Mouse (Mus musculus) C2C12 (cell line): ENCODE measurements at regions not wholly inside any gene's neighbourhood (a gene's known extent, or its start where the extent isn't known, plus 50 kb on each side); places are given as distances from the start of the nearest gene placed in this dataset.

Experiments used
- H3K27me3 ChIP-seq: one replicate; pipeline ENCODE4 v1.6.1; 2011; ENCODE audit not compliant: control insufficient read depth, insufficient read depth, insufficient read length
- H3K36me3 ChIP-seq: one replicate; pipeline ENCODE4 v1.6.1; 2011; ENCODE audit not compliant: control insufficient read depth, insufficient read depth
- H3K4me3 ChIP-seq: one replicate; pipeline ENCODE4 v1.5.1; 2011; ENCODE audit warnings: mild to moderate bottlenecking, control low read depth; ENCODE audit not compliant: poor library complexity, insufficient read depth, severe bottlenecking
- H3K79me2 ChIP-seq: one replicate; pipeline ENCODE4 v1.6.1; 2011; ENCODE audit not compliant: control insufficient read depth, insufficient read depth
- H3K79me3 ChIP-seq: one replicate; pipeline ENCODE4 v1.6.1; 2011; ENCODE audit warnings: low read depth, control low read depth
- H3ac ChIP-seq: one replicate; pipeline ENCODE3; 2011; ENCODE audit warnings: low read depth; ENCODE audit not compliant: control insufficient read depth, insufficient read length
- CEBPB ChIP-seq: IDR thresholded peaks from one replicate; pipeline ENCODE4 v1.6.1; 2011; ENCODE audit warnings: low read depth, mild to moderate bottlenecking, control low read depth, moderate library complexity
- CTCF ChIP-seq: IDR thresholded peaks from one replicate; pipeline ENCODE4 v1.5.1; 2011; ENCODE audit not compliant: control insufficient read depth, insufficient read depth, insufficient read length
- FOSL1 ChIP-seq: IDR thresholded peaks from one replicate; pipeline ENCODE4 v1.8.0; 2011; ENCODE audit warnings: mild to moderate bottlenecking, low read length; ENCODE audit not compliant: poor library complexity, insufficient read depth, severe bottlenecking
- MAX ChIP-seq: IDR thresholded peaks from one replicate; pipeline ENCODE4 v1.6.1; 2011; ENCODE audit warnings: mild to moderate bottlenecking, control low read depth
- MYOD1 ChIP-seq: IDR thresholded peaks from one replicate; pipeline ENCODE4 v1.6.1; 2011; ENCODE audit warnings: low read depth; ENCODE audit not compliant: control insufficient read depth, insufficient read length
- MYOG ChIP-seq: IDR thresholded peaks from one replicate; pipeline ENCODE4 v1.6.1; 2011; ENCODE audit not compliant: control insufficient read depth, insufficient read length; ENCODE audit errors: extremely low read depth
- USF1 ChIP-seq: IDR thresholded peaks from one replicate; pipeline ENCODE4 v1.6.1; 2011; ENCODE audit warnings: low read depth, mild to moderate bottlenecking, control low read depth, moderate library complexity

- no peaks in the 10 kb centered on the region for H3K27me3 ChIP-seq
- H3K79me2 ChIP-seq = no peaks in the 10 kb centered on the region
- no peaks in the 10 kb centered on the region for H3K36me3 ChIP-seq
- TF ChIP-seq CEBPB (no peak), MYOD1 (no peak), MYOG (no peak), USF1 (no peak), FOSL1 (no peak), CTCF (no peak), MAX (no peak)
- no peaks in the 10 kb centered on the region for H3K79me3 ChIP-seq
- no peak overlapping the region for H3K4me3 ChIP-seq
- H3ac ChIP-seq = no peak overlapping the region
These were observed 95.0 kb upstream of the Fhl2 start for GRCm38 (mm10) chr1:43291736-43292135.

DNA sequence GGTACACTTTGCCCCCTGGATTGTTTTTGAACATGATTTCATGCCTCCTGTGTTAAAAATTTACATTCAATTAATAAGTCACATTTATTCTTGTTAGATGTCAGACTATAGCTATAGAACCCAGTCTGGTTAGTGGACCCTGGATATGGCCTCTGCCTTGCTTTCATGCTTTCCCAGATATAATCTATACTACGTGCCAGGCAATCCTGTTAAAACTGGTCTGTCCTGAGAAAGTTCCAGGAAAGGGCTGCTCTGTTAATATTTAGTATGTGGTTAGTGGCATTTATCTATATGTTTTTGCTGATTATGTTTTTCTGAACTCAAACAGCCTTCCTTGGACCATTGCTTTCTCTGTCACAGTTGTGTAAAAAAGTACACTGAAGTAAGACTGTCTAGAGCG is 95.8 kb upstream of the Fhl2 start:
- no peak for TF ChIP-seq CTCF
- Histone ChIP-seq H3K36me3 (no peaks in the 10 kb centered on the region), H3ac (no peak overlapping the region), H3K27me3 (no peaks in the 10 kb centered on the region), H3K79me2 (no peaks in the 10 kb centered on the region), H3K79me3 (no peaks in the 10 kb centered on the region), H3K4me3 (no peak overlapping the region)

DNA sequence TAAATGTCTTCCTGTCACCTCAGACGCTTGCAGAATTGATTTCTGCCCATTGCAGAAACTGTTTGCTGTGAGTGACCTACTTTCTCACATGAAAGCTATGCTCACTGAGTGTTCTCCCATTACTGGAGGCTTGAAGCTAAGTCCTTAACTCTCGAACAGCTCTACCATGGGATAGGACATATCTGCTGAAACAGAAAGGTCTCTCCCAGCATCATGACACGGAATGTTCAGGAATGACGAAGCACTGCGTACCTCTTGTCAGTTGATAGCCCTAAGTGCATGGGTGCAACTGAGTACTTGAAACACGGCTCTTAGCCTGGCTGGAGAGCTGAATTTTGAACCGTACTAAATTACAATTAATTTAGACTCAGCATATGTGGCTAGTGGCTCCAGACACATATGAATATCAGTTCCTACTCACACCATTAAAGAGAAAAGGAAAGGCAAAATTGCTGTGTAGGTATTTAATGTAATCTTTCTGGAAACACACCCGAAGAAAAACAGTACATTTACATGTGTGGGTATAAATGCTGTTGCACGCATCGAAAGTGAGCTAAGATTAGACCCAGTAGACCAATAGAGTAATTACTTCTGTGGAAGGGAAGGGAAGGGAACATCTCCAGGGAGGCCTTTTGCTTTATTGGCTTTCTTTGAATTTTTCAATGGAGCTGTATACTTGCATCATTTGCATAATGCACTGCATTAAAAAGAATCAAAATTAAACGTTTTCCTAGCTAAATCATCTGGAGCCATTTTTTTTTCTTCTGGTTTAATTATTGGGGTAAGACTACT is 97.6 kb upstream of the Fhl2 start:
- Histone ChIP-seq H3K36me3 (no peaks in the 10 kb centered on the region), H3K79me3 (no peaks in the 10 kb centered on the region)
- TF ChIP-seq USF1 (no peak), CEBPB (no peak), CTCF (no peak)

GRCm38 (mm10) chr1:43297579-43297978 is 100.8 kb upstream of the Fhl2 start:
- Histone ChIP-seq H3K27me3 (no peaks in the 10 kb centered on the region), H3K36me3 (no peaks in the 10 kb centered on the region), H3K79me2 (no peaks in the 10 kb centered on the region), H3ac (no peak overlapping the region), H3K4me3 (no peak overlapping the region), H3K79me3 (no peaks in the 10 kb centered on the region)
- TF ChIP-seq USF1 (no peak), FOSL1 (no peak), MYOG (no peak)

More for the DNA sequence above, 97.6 kb upstream of the Fhl2 start:
- Histone ChIP-seq H3ac (no peak overlapping the region), H3K4me3 (no peak overlapping the region), H3K79me2 (no peaks in the 10 kb centered on the region), H3K27me3 (no peaks in the 10 kb centered on the region)

GRCm38 (mm10) chr1:43298746-43299145 is 102.0 kb upstream of the Fhl2 start:
- Histone ChIP-seq H3K4me3 (no peak overlapping the region), H3ac (no peak overlapping the region), H3K27me3 (no peaks in the 10 kb centered on the region), H3K79me3 (no peaks in the 10 kb centered on the region), H3K79me2 (no peaks in the 10 kb centered on the region), H3K36me3 (no peaks in the 10 kb centered on the region)
- TF ChIP-seq MYOG (no peak), CTCF (no peak), FOSL1 (no peak), CEBPB (no peak), USF1 (no peak), MAX (no peak), MYOD1 (no peak)

- no peaks in the 10 kb centered on the region for H3K79me2 ChIP-seq
- no peaks in the 10 kb centered on the region for H3K36me3 ChIP-seq
- no peaks in the 10 kb centered on the region for H3K27me3 ChIP-seq
- TF ChIP-seq FOSL1 (no peak), MYOG (no peak), CEBPB (no peak), MYOD1 (no peak), CTCF (no peak), MAX (no peak), USF1 (no peak)
- no peaks in the 10 kb centered on the region for H3K79me3 ChIP-seq
- H3K4me3 ChIP-seq = no peak overlapping the region
- no peak overlapping the region for H3ac ChIP-seq
These were observed 102.9 kb upstream of the Fhl2 start for GRCm38 (mm10) chr1:43299490-43300302.
